Mouse (Mus musculus) CH12.LX (cell line): ENCODE data around the gene Defb45.

Experiments used
- CTCF ChIP-seq, 2 experiments: IDR thresholded peaks in 1 of 2; conservative IDR thresholded peaks in 1 of 2; 2 replicates each; pipeline ENCODE4 v1.5.1; 2011 to 2012; ENCODE audit warnings: low read depth in 2 of 2, low read length in 2 of 2, improper control_type of control experiment in 1 of 2, inconsistent platforms in 1 of 2, mild to moderate bottlenecking in 1 of 2, moderate library complexity in 1 of 2
- EP300 ChIP-seq: IDR thresholded peaks from 2 replicates; pipeline ENCODE4 v1.6.1; 2011; ENCODE audit warnings: low read length, improper control_type of control experiment
- MAX ChIP-seq: IDR thresholded peaks from 2 replicates; pipeline ENCODE4 v1.6.1; 2011; ENCODE audit warnings: low read length, improper control_type of control experiment
- MAZ ChIP-seq: IDR thresholded peaks from 2 replicates; pipeline ENCODE4 v1.6.1; 2012; ENCODE audit warnings: low read depth, mild to moderate bottlenecking, inconsistent platforms, low read length, improper control_type of control experiment, moderate library complexity
- MXI1 ChIP-seq: IDR thresholded peaks from 2 replicates; pipeline ENCODE4 v1.6.1; 2011; ENCODE audit warnings: mild to moderate bottlenecking, low read depth, low read length, improper control_type of control experiment
- NELFE ChIP-seq: IDR thresholded peaks from 2 replicates; pipeline ENCODE4 v1.6.1; 2011; ENCODE audit warnings: low read depth, low read length, improper control_type of control experiment
- PAX5 ChIP-seq: IDR thresholded peaks from 2 replicates; pipeline ENCODE4 v1.6.1; 2012; ENCODE audit warnings: low read length, inconsistent platforms, mixed read lengths
- POLR2AphosphoS2 ChIP-seq: IDR thresholded peaks from 2 replicates; pipeline ENCODE4 v1.6.1; 2011; ENCODE audit warnings: low read depth, low read length, improper control_type of control experiment
- RAD21 ChIP-seq: IDR thresholded peaks from 2 replicates; pipeline ENCODE4 v1.6.1; 2011; ENCODE audit warnings: low read depth, mild to moderate bottlenecking, low read length, improper control_type of control experiment, moderate library complexity
- UBTF ChIP-seq: IDR thresholded peaks from 2 replicates; pipeline ENCODE4 v1.6.1; 2012; ENCODE audit warnings: low read depth, mild to moderate bottlenecking, inconsistent platforms, low read length, improper control_type of control experiment, moderate library complexity
- USF1 ChIP-seq: IDR thresholded peaks from 2 replicates; pipeline ENCODE4 v1.6.1; 2014; ENCODE audit warnings: low read depth, mild to moderate bottlenecking, inconsistent platforms, low read length, improper control_type of control experiment

DNA sequence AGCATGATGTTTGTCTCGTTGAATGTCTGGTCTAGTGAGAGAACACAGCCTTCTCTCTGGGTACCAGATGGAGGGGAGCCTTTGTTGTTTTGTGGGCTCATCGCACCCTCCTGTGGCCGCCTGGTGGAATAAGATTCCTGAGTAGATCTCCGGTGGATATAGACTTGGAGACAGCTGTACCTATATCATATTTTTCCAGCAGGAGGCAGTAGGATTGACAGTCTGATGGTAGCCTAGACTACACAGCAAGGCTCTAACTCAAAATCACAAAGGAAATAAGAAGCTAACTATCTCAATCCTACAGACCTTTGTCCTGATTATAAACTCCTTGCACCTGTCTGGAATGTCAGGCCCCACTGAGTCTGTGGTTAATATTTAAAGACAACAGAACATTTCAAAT, 54.5 kb downstream of the Defb45 start:
- peak in 1 of 2 experiments; percentile 80; a peak in 2 of 4 replicates for TF ChIP-seq CTCF (conservative IDR thresholded peaks at IDR 0.05 in 1 of 2, IDR thresholded peaks at IDR 0.05 in 1 of 2; ENCODE audit: low read depth in 2 of 2, low read length in 2 of 2)
- no peak for TF ChIP-seq MAZ
- no peak for TF ChIP-seq NELFE
- no peak for TF ChIP-seq POLR2AphosphoS2
- TF ChIP-seq USF1, result no peak
- TF ChIP-seq RAD21, result peak; percentile 69
- no peak for TF ChIP-seq UBTF
- no peak for TF ChIP-seq EP300
- no peak for TF ChIP-seq MXI1
- no peak for TF ChIP-seq MAX
- no peak for TF ChIP-seq PAX5
